Mouse (Mus musculus) hindbrain, postnatal 0 days (tissue): Measurements from ENCODE around the gene Timm13. TPM values are rescaled to one million over a fixed set of nuclear protein-coding genes. Genes with fewer than 3 reads are reported as not detected.

Source experiments
- ATAC-seq: fragments of 200-750 bp; cut with Nextera tagmentation; 2 replicates; pipeline ENCODE4 v1.8.0; 2017; ENCODE audit warnings: mild to moderate bottlenecking, moderate TSS enrichment, moderate library complexity
- DNase-seq: peaks from one replicate; pipeline ENCODE4 v3.0.0-alpha.2; 2015; ENCODE audit warnings: low spot score
- H3K27ac ChIP-seq: fragments of 300-500 bp; sonication (generic); 2 replicates; pipeline ENCODE4 v1.5.1; 2014; ENCODE audit warnings: mild to moderate bottlenecking
- H3K27me3 ChIP-seq: fragments of 300-500 bp; sonication (generic); 2 replicates; pipeline ENCODE4 v1.6.1; 2014; ENCODE audit warnings: low read length, mixed read lengths; ENCODE audit not compliant: insufficient read depth
- H3K36me3 ChIP-seq: fragments of 300-500 bp; sonication (generic); 2 replicates; pipeline ENCODE4 v1.6.1; 2014; ENCODE audit warnings: low read length, mixed read lengths; ENCODE audit not compliant: insufficient read depth
- H3K4me1 ChIP-seq: fragments of 300-500 bp; sonication (generic); 2 replicates; pipeline ENCODE4 v1.6.1; 2014; ENCODE audit warnings: antibody characterized with exemption, low read length, mixed read lengths; ENCODE audit not compliant: insufficient read depth
- H3K4me2 ChIP-seq: fragments of 300-500 bp; sonication (generic); 2 replicates; pipeline ENCODE4 v1.6.1; 2014; ENCODE audit warnings: low read depth, mild to moderate bottlenecking, low read length, moderate library complexity, mixed read lengths
- H3K4me3 ChIP-seq: fragments of 300-500 bp; sonication (generic); 2 replicates; pipeline ENCODE4 v1.5.1; 2014; ENCODE audit warnings: low read length
- H3K9ac ChIP-seq: fragments of 300-500 bp; sonication (generic); replicated peaks from 2 replicates; pipeline ENCODE4 v1.6.1; 2014; ENCODE audit warnings: mild to moderate bottlenecking, low read length, moderate library complexity, mixed read lengths
- H3K9me3 ChIP-seq: fragments of 300-500 bp; sonication (generic); 2 replicates; pipeline ENCODE4 v1.6.1; 2016; ENCODE audit warnings: low read length, mixed read lengths
- CTCF ChIP-seq: IDR thresholded peaks from 2 replicates; pipeline ENCODE4 v1.5.1; 2016; ENCODE audit warnings: antibody characterized with exemption, control low read depth, low read depth
- WGBS: fragments of 180-500 bp; shearing (Covaris S2); extraction: QIAGEN DNeasy Blood & Tissue Kit; methylation state at CpG from one replicate; pipeline ENCODE4 v1.1.7; 2014; 5-methylcytosine and 5-hydroxymethylcytosine counted together
- polyA plus RNA-seq: library from polyadenylated mRNA; unstranded; fragments of >200 nt; fragmentation: Nextera tagmentation; extraction: Ambion mirVana; gene quantifications from 2 replicates; pipeline ENCODE4 v1.2.1, GENCODE M21; 2015
- total RNA-seq: library from RNA; depleted of rRNA; stranded (reverse); fragments of >200 nt; gene quantifications from 2 replicates; pipeline ENCODE4 v1.2.3, GENCODE M21; 2014

Gene Timm13
- total and polyA plus RNA-seq, 2 experiments from 2014 or later, result 155 to 369 TPM

DNA sequence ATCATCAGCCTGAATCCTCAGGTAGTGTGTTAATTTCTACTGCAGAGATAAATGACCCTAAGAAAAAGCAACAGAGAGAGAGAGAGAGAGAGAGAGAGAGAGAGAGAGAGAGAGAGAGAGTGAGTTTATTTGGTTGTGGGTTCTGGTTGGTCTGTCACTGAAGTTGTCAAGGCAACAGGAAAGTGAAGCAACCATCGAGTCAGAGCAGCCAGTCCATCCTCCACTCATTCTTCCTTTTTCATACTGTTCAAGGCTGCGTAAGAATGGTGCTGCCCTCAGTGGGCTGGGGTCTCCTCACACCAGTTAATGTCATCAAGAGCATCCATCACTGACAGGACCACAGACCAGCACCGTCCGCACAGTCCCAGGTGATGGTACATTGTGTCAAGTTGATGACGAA lies 43.5 kb upstream of the Timm13 start:
- WGBS, result 77% methylated on average over 5 of the region's 5 CpGs
- no peak overlapping the region for H3K4me3 ChIP-seq
- TF ChIP-seq CTCF, result no peak

DNA sequence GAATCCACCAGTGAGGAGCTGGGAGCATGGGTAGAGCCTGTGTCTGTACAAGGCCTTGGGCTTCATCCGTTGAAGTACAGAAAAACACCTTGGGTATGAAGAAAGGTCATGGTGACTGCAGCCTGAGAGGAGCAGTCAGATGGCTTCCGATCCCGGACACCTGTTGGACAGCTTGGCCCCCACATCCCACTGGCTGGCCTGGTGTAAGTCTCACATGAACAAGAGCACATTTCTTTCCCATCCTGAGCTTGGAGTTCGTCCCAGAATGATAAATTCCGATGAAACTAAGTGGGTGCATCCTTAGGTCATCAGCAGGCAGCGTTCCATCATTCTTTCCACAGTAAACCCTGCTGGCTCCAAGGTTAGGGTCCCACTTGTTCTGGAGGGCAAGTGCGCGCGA lies 42.9 kb upstream of the Timm13 start:
- DNase-seq (no peak), ATAC-seq (no peak)
- H3K4me3 ChIP-seq, result no peak overlapping the region
- 74% methylated on average over 9 of the region's 9 CpGs for WGBS
- peaks cover 7% of the 10 kb centered on the region for H3K4me1 ChIP-seq
- no peaks in the 10 kb centered on the region for H3K27me3 ChIP-seq
- H3K4me2 ChIP-seq, result no peak overlapping the region
- H3K9ac ChIP-seq, result no peak overlapping the region
- TF ChIP-seq CTCF, result no peak
- H3K36me3 ChIP-seq, result no peaks in the 10 kb centered on the region
- H3K27ac ChIP-seq, result no peak overlapping the region
- no peaks in the 10 kb centered on the region for H3K9me3 ChIP-seq

More for the DNA sequence above, 43.5 kb upstream of the Timm13 start:
- H3K27ac ChIP-seq, result no peak overlapping the region
- no peaks in the 10 kb centered on the region for H3K36me3 ChIP-seq
- no peaks in the 10 kb centered on the region for H3K9me3 ChIP-seq
- no peaks in the 10 kb centered on the region for H3K27me3 ChIP-seq
- DNase-seq (no peak), ATAC-seq (no peak)
- no peak overlapping the region for H3K4me2 ChIP-seq
- no peak overlapping the region for H3K9ac ChIP-seq
- peaks cover 7% of the 10 kb centered on the region for H3K4me1 ChIP-seq

DNA sequence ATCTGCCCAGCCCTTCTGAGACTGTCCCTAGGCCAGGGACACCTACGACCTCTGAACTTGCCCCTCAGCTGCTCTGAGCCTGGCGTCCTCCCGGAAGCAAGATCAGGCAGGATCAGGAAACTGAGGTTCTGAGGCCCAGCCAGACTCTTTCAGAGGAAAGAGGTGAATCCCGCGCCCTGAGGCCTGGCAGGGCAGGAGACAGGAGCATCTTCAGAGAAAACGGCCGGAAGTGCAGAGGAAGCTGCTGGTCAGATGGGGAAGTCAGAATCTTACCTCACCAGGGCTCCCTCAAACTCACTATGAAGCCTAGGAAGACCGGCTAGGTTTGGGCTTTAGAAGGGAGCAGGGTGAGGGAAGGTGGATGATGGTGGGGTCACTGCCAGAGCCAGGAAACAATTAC lies 42.1 kb upstream of the Timm13 start:
- no peak for ATAC-seq
- TF ChIP-seq CTCF, result no peak
- Histone ChIP-seq H3K4me2 (no peak overlapping the region), H3K27ac (no peak overlapping the region), H3K36me3 (no peaks in the 10 kb centered on the region), H3K4me3 (no peak overlapping the region), H3K4me1 (peaks cover 7% of the 10 kb centered on the region), H3K27me3 (no peaks in the 10 kb centered on the region), H3K9ac (no peak overlapping the region), H3K9me3 (no peaks in the 10 kb centered on the region)
- 65% methylated on average over 8 of the region's 8 CpGs for WGBS
- no peak for DNase-seq

DNA sequence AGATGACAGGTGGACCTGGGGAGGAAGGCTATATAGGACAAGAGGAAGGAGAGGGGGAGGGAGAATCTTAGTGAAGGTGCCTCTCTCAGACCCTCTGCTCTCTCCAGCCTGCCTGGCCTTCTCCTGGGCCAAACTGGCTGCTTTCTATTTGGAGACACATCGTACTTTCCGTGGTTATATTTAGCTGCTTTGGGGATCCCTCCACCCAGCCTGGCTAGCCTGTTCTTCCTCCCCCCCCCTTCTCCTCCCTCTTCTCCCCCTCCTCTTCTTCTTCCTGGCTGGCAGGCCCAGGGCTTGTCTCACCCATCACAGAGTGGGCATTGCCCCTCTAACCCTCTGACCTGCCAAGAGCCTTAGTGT lies 40.2 kb upstream of the Timm13 start:
- ATAC-seq (no peak), DNase-seq (no peak)
- no peaks in the 10 kb centered on the region for H3K9me3 ChIP-seq
- H3K27ac ChIP-seq, result no peak overlapping the region
- no peaks in the 10 kb centered on the region for H3K36me3 ChIP-seq
- H3K9ac ChIP-seq, result no peak overlapping the region; the same call in 1 of the 2 replicates
- H3K27me3 ChIP-seq, result no peaks in the 10 kb centered on the region; the same call in 1 of the 2 replicates
- 52% methylated on average over 2 of the region's 2 CpGs for WGBS
- peaks cover 19% of the 10 kb centered on the region for H3K4me1 ChIP-seq
- no peak overlapping the region for H3K4me2 ChIP-seq
- no peak for TF ChIP-seq CTCF
- no peak overlapping the region for H3K4me3 ChIP-seq

DNA sequence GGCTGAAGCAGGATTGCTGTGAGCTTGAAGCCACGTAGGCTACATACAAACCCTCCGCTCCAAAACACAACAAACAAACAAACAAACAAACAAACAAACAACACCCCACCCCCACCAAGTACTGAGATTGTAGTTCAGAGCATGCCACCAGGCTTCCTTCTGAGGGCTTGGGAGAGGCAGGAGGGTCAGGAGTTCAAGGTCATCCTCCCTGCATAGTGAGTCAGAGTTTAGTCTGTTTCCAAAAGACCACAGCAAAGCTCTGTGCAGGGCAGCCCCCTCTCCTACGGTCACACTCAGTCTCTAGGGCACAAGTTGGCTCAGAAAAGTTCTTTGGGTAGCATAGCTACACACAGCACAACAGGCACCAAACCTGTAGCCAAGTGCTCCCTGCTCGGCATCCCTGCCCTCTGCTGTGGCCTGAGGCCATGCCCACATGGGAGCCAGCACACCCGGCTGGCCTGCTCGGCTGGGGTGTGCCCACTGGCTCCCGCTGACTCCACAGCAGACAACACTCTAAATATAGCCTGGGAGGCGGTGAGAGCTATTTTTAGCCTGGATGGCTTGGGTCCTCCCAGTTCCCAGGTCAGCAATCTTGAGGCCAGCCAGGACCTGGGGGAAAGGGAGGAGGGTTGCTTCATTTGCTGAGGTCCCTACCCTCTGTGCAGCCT lies 39.7 kb upstream of the Timm13 start:
- TF ChIP-seq CTCF, result no peak
- peak overlapping the region; percentile 29; the same call in 1 of the 2 replicates for H3K4me3 ChIP-seq
- DNase-seq, result no peak
- 35% methylated on average over 8 of the region's 8 CpGs for WGBS
- ATAC-seq, result no peak
- no peaks in the 10 kb centered on the region; the same call in 1 of the 2 replicates for H3K27me3 ChIP-seq
- peak overlapping the region; percentile 72 for H3K27ac ChIP-seq
- peak overlapping the region; percentile 47 for H3K9ac ChIP-seq
- no peaks in the 10 kb centered on the region for H3K36me3 ChIP-seq
- peak overlapping the region; percentile 60 for H3K4me2 ChIP-seq
- H3K4me1 ChIP-seq, result peaks cover 21% of the 10 kb centered on the region
- no peaks in the 10 kb centered on the region for H3K9me3 ChIP-seq

DNA sequence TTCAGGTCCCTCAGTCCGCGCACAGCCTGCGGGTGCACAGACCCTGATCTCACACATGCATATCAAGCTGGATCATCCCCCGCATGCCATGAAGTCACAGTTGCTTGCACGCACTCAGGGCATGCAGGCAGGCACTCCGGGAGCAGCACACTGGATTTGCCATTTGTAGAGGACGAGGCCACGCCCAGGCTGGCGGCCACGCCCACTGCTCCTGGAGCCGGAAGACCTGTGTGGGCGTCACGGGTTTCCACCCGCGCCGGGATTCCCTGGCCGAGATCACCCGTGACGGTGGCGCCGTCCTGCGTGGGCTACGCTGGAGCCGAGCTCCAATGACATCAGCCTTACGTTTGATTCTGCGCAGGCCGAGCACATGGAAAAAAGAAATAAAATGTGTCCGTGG lies 38.9 kb upstream of the Timm13 start:
- no peaks in the 10 kb centered on the region for H3K9me3 ChIP-seq
- H3K4me2 ChIP-seq, result peak overlapping the region; percentile 60
- H3K27me3 ChIP-seq, result no peaks in the 10 kb centered on the region; the same call in 1 of the 2 replicates
- H3K4me3 ChIP-seq, result peak overlapping the region; percentile 29
- ATAC-seq (peak; percentile 75), DNase-seq (peak; percentile 84)
- no peaks in the 10 kb centered on the region for H3K36me3 ChIP-seq
- H3K4me1 ChIP-seq, result peaks cover 21% of the 10 kb centered on the region
- 3% methylated on average over 28 of the region's 28 CpGs for WGBS
- peak overlapping the region; percentile 72 for H3K27ac ChIP-seq
- no peak for TF ChIP-seq CTCF
- peak overlapping the region; percentile 47 for H3K9ac ChIP-seq
